Mouse (Mus musculus): ENCODE measurements around the gene Gnpnat1.
A peak's percentile ranks its signal among the peaks of the same experiment; 100 is the strongest.

The Gnpnat1 gene

DNA sequence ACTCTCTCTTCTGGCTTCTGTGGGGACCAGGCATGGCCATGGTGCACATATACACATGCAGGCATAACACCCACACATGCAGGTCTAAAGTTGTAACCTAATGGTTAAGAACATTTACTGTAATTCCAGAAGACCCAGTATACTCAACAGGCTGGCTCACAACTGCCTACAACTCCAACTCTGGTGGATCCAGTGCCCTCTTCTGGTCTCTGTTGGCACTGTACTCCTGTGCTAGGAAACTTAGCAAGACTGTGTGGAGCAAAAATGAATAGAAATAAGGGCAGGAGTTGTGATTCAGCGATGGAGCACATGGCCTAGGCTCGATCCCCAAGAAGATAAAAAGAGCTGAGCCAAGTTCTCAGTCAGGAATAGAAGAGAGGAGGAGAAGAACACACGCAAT, 4.9 kb downstream of the Gnpnat1 start:
- DNase-seq (ENCODE audit: low spot score): no peak

DNA sequence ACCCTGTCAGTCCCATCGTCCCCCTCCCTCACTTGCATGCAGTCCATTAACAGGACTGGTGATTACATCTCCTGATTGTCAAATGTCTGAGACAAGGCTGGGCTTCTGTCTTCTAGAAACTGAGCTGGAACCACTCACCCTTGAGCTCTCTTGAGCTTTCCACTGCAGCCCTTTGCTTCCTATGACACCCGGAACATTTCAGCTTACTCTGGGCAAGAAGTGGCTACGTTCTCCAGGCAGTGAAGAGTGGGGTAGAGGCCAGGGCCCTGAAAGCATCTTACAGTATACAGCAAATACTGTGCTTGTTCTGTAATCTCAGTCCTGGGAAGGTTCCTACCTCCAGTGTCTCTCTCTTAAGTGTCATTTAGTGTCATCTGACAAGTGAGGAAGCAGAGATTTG, 15.5 kb downstream of the Gnpnat1 start:
- DNase-seq (ENCODE audit: low spot score): no peak

DNA sequence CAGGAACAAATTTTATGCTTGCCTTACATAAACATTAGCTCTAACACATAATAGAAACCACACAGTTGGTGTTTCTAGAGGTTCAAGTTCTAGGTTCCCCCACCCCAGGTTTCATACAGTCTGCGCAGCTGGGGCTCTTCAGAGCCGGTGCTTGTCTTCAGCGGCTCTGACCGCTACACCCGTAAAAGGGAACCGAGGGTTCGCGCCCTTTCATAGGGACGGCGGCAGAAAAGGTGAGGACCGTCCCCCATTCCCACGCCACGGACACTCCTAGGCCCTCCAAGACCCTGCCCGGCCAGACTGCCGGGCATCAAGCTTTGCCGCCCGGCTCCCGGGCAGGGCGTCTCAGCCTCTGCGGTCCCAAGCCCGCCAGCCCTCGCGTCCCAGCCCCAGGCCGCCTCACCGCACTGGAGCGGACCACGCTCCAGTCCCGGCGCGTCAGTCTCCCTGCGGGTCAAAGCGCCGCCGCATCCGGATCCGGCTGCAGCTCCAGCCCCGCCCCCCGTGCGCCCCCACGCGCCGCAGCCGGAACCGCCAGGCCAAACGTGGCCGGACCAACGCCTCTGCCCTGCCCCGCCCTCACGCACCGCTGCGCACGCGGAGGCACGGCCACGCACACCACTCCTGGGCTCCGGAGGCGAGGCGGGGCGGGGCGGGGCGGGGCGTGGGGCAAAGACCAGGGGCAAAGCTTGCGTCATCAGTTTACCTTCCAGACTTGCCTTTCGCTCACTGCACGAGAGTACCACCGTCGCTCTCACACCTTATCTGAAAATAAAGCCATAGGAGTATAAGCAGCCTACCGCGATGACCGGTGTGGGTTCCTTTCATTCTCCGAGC, 16.1 kb downstream of the Gnpnat1 start:
- peak; percentile 91 for DNase-seq (ENCODE audit: low spot score)

DNA sequence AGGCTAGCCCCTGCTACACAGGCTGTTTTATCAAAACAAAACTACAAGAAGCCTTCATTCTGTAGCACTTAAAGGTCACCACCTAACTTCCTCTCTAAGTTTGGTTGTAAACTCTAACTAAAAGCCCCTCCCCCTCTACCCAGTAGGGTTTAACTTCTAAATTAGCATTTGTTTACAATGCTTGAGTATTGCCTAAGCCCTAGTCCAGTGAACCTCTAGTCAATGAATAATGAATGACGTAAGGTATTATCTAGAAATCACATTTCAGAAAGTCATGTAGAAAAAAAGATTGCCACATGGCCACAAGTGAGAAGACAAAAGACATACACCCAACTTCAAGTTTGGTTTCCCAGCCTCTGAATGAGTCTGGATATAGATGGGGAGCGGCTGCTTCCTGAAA, 17.2 kb downstream of the Gnpnat1 start:
- no peak for DNase-seq (ENCODE audit: low spot score)

DNA sequence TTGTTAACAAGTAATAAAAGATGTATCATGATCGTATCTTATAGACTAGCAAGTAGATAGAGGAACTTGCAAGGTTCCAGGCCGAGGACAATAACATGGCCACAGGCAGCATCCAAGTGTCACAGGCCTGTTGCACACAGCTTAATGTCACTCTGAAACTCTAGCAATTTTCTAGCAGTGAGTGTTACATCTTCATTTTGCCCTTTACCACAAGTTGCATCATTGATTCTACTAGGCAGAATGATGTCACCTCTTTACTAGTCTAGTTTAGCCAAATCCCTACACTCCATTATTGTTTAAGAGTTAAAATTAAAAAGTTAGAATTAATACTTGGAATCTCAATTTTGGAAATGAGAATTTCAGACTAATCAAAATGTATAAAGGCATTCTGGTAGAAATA, 19.1 kb downstream of the Gnpnat1 start:
- DNase-seq (ENCODE audit: low spot score): no peak

DNA sequence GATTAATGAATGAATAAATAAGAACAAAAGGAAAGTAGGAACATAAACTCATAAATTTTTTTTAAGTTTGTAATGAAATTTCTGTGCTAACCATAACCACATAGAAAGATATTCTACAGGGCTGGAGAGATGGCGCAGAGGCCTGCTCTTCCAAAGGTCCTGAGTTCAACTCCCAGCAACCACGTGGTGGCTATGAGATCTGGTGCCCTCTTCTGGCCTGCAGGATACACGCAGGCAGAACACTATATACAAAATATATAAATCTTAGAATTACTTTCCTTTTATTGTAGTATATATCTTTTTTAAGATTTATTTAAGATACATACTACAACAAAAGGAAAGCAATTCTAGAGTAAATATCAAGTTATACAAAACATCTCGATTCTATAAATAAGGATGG, 21.8 kb downstream of the Gnpnat1 start:
- DNase-seq (ENCODE audit: low spot score): no peak

DNA sequence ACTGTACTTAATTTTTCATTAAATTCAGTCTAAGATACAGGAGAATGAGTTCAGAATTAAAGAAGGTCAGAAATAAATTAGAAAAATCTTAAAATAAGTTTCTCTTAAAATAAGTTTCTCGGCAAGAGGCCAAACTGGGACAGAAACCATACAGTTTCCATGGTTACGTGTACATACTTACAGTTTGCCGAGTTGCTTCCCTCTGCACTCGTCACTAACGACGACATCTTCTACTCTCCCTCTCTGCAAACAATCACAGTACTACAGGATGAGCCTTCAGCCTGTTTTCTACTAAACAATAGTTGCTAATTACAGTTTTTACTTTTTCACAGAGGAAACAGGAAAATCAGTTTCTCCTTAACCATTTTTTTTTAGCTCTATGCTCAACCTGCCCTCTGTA, 24.0 kb downstream of the Gnpnat1 start:
- DNase-seq (ENCODE audit: low spot score): no peak

DNA sequence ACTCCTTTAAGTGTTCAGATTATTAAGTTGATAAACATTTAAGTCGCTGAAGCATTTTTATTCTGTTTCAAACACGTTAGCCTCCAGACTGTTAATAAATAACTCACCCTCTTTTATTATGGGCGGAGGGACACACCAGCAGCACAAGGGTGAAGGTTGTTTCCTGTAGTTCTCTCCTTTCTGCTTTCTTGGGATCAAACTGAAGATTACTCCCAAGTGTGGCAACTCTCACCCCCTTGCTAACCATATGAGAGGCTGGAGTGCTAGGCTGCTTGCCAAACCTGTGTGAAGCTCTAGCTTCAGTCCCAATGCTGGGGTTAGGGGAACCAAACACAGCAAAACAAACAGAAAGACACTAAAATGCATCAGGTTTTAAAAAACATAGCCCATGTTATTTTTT, 25.9 kb downstream of the Gnpnat1 start:
- no peak for DNase-seq (ENCODE audit: low spot score)

DNA sequence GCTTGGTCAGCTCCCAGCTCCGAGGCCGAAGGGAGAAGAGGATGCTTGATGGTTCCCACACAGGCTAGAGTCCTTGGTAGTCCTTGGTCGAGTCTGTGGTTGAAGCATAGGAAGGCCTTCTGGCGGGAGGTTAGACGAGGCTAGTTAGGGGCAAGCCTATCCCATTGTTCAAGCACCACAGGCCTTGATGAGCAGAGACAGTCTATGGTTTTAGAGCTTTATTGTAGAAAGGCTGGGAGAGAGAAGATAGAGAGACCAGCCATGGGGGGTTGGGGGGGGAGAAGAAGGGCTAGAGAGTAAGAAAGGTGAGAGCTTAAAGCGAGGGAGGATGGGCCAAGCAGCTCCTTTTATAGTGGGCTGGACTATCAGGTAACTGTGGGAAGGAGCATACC, 39.5 kb downstream of the Gnpnat1 start:
- DNase-seq (ENCODE audit: low spot score): no peak

DNA sequence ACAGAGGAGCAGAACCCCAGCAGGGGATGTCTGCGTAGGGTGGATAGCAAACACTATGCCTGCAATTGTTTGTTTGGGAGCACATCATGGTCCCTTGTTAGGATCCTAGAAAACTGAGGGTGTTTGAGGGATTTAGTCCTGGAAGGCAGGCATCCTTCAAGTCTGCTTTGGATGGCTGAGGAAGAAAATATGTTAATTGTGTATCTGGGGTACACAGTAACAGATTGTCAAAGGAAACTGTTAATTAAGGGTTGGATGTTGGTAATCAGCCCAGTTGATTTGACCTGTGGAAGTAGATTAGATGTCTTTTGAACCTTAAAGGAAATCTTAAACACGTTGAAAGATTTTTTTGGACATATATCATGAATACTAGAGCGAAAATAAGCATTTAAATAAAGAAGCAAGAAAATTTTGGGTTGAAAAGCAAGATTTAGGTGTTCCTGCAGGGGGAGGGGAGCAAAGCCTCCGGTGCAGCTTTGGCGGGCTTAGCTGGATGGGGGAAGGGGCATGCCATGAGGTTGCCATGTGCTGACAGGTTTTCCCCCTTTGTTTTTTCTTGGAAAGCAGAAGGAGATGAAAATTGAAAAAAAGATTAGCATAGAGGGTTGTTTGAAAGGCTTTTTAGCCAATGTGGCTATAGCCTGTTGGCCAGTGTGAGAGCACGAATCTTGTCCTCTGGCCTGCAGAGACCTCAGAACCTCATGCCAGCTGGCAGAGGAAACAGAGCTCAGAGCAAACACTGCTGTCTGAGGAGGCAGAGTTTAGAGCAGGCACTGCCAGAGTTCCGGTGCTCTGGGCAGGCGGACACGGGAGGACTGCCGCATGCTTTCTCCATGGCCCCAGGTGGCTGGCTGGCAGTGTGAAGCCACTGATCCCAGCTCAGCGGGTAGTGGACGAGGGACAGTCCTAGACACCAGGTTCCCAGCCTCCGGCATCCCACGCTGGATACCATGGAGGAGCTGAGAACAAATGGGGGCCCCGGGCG, 40.2 kb downstream of the Gnpnat1 start:
- DNase-seq (ENCODE audit: low spot score): no peak

DNA sequence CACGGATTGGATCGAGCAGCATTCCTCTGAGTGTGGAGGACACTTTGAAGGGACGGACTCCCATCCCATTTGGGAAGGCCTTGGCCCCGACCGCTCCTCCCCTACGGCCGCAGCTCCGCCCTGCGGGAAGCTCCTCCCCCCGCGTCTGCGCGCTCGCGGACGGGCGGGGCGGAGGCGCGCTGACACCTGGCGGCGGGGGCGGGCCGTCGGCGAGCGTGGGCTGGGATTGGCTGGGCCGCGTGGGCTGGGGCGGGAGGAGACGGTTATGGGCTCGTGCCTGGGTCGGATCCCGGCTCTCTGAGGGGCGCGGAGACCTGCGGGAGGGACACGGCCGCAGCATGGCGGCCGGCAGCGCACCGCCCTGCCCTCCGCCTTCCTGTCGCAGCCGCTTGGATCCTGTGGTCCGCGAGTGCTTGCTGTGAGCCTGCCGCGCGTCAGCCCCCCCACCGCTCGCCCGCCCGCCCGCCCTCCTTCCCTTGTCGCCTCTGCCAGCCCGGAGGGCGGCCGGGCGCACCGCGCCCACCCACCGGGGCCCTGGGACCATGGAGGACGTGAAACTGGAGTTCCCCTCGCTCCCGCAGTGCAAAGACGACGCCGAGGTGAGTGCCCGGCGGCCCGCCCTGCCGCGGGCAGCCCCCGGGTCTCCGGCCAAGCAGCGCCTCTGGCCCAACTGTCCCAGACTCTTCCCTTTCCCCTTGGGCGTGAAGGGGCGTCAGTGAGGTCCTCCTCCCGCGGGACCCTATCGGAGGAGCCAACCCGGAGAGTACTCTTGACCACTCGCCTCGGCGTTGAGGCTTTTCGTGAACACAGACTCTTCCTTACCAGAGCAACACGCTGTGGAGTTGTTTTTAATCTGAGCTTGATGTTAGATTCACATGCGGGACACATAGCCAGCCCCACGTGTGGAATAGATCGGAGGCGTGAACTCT, 53.5 kb downstream of the Gnpnat1 start, which contains the start of gene Styx:
TSS of gene Styx (plus strand) at position 163 of the 929 bp plus-strand sequence.
- DNase-seq (ENCODE audit: low spot score): peak; percentile 95

DNA sequence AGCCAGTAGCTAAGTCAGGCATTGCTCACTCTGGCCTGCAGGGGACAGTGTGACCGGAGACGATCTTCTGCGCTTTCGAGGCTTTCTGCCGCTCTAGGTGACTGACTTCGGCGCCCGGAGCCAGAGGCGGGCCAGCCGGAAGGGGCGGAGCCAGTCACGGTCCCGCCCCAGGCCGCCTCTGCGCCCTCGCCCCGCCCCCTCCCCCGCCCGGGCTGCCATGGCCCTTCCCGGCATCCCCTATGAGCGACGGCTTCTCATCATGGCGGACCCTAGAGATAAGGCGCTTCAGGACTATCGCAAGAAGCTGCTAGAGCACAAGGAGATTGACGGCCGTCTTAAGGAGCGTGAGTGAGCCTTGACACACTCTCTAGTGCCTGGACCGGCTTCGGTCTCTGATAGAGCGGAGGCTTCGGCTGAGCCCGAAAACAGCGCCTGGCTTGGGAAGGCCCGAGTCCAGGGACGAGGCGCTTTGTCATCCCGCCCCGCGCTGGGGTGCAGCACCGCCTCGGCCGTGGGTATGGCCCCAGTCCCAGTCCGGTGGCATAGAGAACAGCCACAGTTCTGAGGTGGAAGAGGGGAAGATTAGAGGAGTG, 75.0 kb downstream of the Gnpnat1 start, which contains the start of gene Psmc6:
TSS of gene Psmc6 (plus strand) at position 200 of the 593 bp plus-strand sequence.
- DNase-seq (ENCODE audit: low spot score): peak; percentile 85

DNA sequence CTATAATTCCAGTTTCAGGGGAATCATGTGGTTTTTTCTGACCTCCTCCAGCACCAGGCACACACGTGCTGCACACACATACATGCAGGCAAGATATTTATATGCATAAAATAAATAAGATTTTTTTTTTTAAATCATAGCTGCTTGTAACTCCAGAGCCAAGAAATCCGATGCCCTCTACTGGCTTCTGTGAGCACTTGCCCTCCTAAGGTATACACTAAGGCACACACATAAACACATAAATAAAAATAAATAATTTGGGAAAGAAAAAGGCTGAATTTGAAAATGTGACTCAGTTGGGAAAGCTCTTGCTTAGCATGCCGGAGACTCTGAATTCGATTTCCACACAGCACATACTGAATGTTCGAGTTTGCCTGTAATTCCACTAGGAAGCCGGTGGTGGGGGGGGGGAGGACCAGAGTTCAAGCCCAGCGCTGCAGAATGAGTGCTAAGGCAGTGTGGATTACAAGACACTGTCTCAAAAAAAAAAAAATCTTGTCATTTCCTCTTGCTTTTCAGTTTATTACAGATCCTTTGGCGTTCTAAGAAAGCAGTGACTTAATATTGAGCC, 75.6 kb downstream of the Gnpnat1 start:
- no peak for DNase-seq (ENCODE audit: low spot score)

DNA sequence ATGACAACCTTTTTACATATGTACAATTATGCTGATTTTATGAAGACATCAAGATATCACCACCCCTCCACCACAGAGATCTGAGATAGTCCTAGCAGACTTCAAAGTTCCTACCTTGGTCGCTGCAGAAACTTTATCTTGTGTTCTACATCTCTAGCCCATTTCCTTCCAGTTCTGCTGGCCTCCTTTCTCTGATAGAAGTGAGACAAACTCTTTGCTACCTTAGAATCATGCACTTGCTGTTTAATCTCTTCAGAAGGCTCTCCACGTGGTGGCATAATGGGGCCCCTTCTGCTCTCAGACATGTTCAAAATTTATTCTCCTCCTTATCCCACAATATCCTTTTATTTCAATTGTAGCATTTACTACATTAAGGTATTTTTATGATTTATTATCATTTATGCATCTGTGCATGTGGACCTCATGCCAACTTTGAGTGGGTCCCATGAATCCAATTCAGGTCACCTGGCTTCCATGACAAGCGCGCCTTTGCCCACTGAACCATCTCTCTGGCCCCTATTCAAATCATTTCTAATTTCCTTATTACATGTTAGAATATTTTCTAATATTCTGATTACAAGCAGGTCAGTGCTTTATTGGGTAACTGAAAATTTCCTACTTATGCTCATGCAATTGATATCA, 76.5 kb downstream of the Gnpnat1 start:
- no peak for DNase-seq (ENCODE audit: low spot score)
